Mouse (Mus musculus) lung, embryonic 15.5 days (tissue): Measurements from ENCODE around the gene Zfp523. TPM values are rescaled to one million over a fixed set of nuclear protein-coding genes. Genes with fewer than 3 reads are reported as not detected.

Experiments used
- ATAC-seq: fragments of 200-750 bp; cut with Nextera tagmentation; 2 replicates; pipeline ENCODE4 v1.8.0; 2017; ENCODE audit warnings: moderate number of reproducible peaks, borderline replicate concordance; ENCODE audit not compliant: low FRiP score, low TSS enrichment; ENCODE audit errors: extremely low read depth
- H3K27ac ChIP-seq: fragments of 300-500 bp; sonication (generic); 2 replicates; pipeline ENCODE4 v1.5.1; 2015; ENCODE audit warnings: moderate library complexity, mild to moderate bottlenecking, inconsistent platforms
- H3K27me3 ChIP-seq: fragments of 300-500 bp; sonication (generic); 2 replicates; pipeline ENCODE4 v1.6.1; 2015; ENCODE audit warnings: inconsistent platforms
- H3K36me3 ChIP-seq: fragments of 300-500 bp; sonication (generic); 2 replicates; pipeline ENCODE4 v1.6.1; 2015; ENCODE audit warnings: inconsistent platforms
- H3K4me1 ChIP-seq: fragments of 300-500 bp; sonication (generic); 2 replicates; pipeline ENCODE4 v1.6.1; 2015; ENCODE audit warnings: inconsistent platforms
- H3K4me2 ChIP-seq: fragments of 300-500 bp; sonication (generic); 2 replicates; pipeline ENCODE4 v1.6.1; 2015; ENCODE audit warnings: inconsistent platforms, mild to moderate bottlenecking, moderate library complexity
- H3K4me3 ChIP-seq: fragments of 300-500 bp; sonication (generic); 2 replicates; pipeline ENCODE4 v1.5.1; 2015; ENCODE audit warnings: mild to moderate bottlenecking, inconsistent platforms
- H3K9ac ChIP-seq: fragments of 300-500 bp; sonication (generic); 2 replicates; pipeline ENCODE4 v1.6.1; 2015; ENCODE audit warnings: inconsistent platforms
- H3K9me3 ChIP-seq: fragments of 300-500 bp; sonication (generic); 2 replicates; pipeline ENCODE4 v1.6.1; 2016; ENCODE audit warnings: inconsistent platforms
- WGBS: fragments of 180-500 bp; shearing (Covaris S2); methylation state at CpG from one replicate; pipeline ENCODE4 v1.1.7; 2015; 5-methylcytosine and 5-hydroxymethylcytosine counted together
- polyA plus RNA-seq: library from polyadenylated mRNA; unstranded; fragments of >200 nt; fragmentation: Nextera tagmentation; extraction: Ambion mirVana; gene quantifications from 2 replicates; pipeline ENCODE4 v1.2.1, GENCODE M21; 2015

Gene Zfp523
- polyA plus RNA-seq, 1 experiment from 2014 or later: 41.8 TPM

DNA sequence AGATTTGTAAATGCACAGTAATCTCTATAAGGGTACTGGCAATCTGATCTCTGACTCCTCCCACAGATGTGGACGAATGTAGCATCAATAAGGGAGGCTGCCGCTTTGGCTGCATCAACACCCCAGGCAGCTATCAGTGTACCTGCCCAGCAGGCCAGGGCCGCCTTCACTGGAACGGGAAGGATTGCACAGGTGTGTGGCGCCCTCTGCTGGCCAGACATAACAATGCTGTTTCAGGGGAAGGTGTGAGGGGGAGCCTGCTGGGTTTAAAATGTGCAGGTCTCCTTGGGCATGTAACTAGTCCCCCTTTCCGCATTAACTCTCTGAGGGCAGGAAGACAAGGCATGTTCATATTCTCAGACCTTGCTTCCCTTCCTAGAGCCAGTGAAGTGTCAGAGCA, 13.3 kb upstream of the Zfp523 start:
- Histone ChIP-seq H3K9me3 (no peaks in the 10 kb centered on the region), H3K9ac (no peak overlapping the region), H3K27me3 (peaks cover 24% of the 10 kb centered on the region), H3K4me1 (no peaks in the 10 kb centered on the region), H3K4me3 (no peak overlapping the region), H3K27ac (no peak overlapping the region), H3K36me3 (no peaks in the 10 kb centered on the region), H3K4me2 (no peak overlapping the region)
- 8% methylated on average over 6 of the region's 6 CpGs for WGBS
- ATAC-seq: no peak

- Histone ChIP-seq H3K36me3 (no peaks in the 10 kb centered on the region), H3K9me3 (no peaks in the 10 kb centered on the region), H3K9ac (no peak overlapping the region), H3K4me1 (peaks cover 29% of the 10 kb centered on the region), H3K4me3 (no peak overlapping the region), H3K4me2 (no peak overlapping the region), H3K27me3 (no peaks in the 10 kb centered on the region), H3K27ac (no peak overlapping the region)
- ATAC-seq: no peak
- WGBS: 78% methylated on average over 6 of the region's 6 CpGs
These were observed 6.2 kb upstream of the Zfp523 start for GRCm38 (mm10) chr17:28170460-28171305.

DNA sequence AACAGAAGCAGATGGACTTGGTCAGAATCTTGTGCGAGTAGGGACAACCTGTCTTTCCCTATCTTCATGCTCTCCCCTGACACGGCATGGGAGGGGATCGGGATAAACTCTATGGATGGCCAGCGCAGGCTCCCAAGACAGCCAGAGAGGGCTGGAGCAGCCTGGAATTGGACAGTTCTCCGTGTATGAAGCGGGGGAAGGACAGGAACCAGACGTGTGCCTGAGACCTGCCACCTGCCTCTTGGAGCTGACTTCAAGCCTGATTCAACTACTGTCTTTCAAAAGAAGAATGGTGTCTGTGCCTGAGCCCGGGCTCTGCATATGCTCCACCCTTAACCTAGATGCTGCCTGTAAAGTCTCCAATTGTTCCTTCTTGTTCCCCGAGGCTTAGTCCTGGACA, 4.2 kb upstream of the Zfp523 start:
- H3K9me3 ChIP-seq: no peaks in the 10 kb centered on the region
- 28% methylated on average over 9 of the region's 9 CpGs for WGBS
- H3K4me2 ChIP-seq: peak overlapping the region; percentile 2; the same call in 1 of the 2 replicates
- no peaks in the 10 kb centered on the region for H3K36me3 ChIP-seq
- ATAC-seq: no peak
- no peaks in the 10 kb centered on the region for H3K27me3 ChIP-seq
- H3K9ac ChIP-seq: 0 out of 2 replicates have a peak overlapping the region, but pooled peaks have one; percentile 9
- H3K27ac ChIP-seq: no peak overlapping the region
- no peak overlapping the region for H3K4me3 ChIP-seq
- peaks cover 39% of the 10 kb centered on the region for H3K4me1 ChIP-seq

- H3K9me3 ChIP-seq: no peaks in the 10 kb centered on the region
- peak; percentile 75 for ATAC-seq
- H3K4me1 ChIP-seq: peaks cover 65% of the 10 kb centered on the region
- H3K9ac ChIP-seq: peak overlapping the region; percentile 94
- peak overlapping the region; percentile 93 for H3K4me3 ChIP-seq
- peak overlapping the region; percentile 91 for H3K4me2 ChIP-seq
- H3K27me3 ChIP-seq: no peaks in the 10 kb centered on the region
- WGBS: 6% methylated on average over 12 of the region's 22 CpGs
- peak overlapping the region; percentile 93 for H3K27ac ChIP-seq
- no peaks in the 10 kb centered on the region for H3K36me3 ChIP-seq
These were observed 664 bp downstream of the Zfp523 start for GRCm38 (mm10) chr17:28177540-28178046.

- Histone ChIP-seq H3K9ac (no peak overlapping the region), H3K27ac (0 out of 2 replicates have a peak overlapping the region, but pooled peaks have one; percentile 3), H3K36me3 (no peaks in the 10 kb centered on the region), H3K9me3 (no peaks in the 10 kb centered on the region), H3K4me1 (peaks cover 59% of the 10 kb centered on the region), H3K4me3 (no peak overlapping the region), H3K27me3 (no peaks in the 10 kb centered on the region), H3K4me2 (no peak overlapping the region)
- 44% methylated on average over 4 of the region's 4 CpGs for WGBS
- ATAC-seq: no peak
These were observed 3.4 kb downstream of the Zfp523 start for GRCm38 (mm10) chr17:28180331-28180730.

GRCm38 (mm10) chr17:28180783-28181544, 4.0 kb downstream of the Zfp523 start:
- no peaks in the 10 kb centered on the region for H3K27me3 ChIP-seq
- no peak overlapping the region for H3K9ac ChIP-seq
- H3K36me3 ChIP-seq: no peaks in the 10 kb centered on the region
- H3K4me3 ChIP-seq: no peak overlapping the region
- peaks cover 59% of the 10 kb centered on the region for H3K4me1 ChIP-seq
- H3K4me2 ChIP-seq: no peak overlapping the region
- no peak overlapping the region for H3K27ac ChIP-seq
- ATAC-seq: no peak
- WGBS: 63% methylated on average over 15 of the region's 15 CpGs
- no peaks in the 10 kb centered on the region for H3K9me3 ChIP-seq

DNA sequence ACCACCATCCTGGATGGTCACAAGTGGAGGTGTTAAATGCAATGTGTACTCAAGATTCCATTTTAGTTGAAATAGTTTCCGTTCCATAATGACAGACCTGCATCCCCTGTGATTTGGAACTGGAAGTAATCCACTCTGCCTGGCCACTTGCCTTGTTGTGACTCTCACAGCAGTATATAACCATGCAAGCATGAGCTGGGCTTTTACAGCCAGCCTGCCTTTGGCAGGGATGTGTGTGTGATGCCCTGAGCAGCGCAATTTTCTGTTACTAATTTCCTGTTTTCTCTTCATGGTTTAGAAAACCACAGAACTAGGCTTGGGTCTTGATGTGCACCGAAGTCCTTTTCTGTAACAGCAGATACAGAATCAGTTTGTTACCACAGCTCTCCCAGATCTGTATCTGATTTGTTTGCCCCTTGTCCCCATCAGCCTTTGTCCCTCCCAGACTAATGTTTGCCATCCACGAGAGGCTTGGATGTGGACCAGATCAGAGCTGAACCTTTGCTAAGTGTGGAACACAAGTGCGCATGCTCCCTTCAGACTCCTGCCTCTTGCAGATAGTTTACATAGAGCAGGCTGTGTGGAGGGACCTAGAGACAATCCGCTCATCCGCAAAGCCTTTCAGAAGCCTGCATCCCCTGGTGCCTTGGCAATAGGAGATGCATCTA, 8.2 kb downstream of the Zfp523 start:
- no peak overlapping the region for H3K9ac ChIP-seq
- no peak overlapping the region for H3K4me2 ChIP-seq
- peaks cover 25% of the 10 kb centered on the region for H3K4me1 ChIP-seq
- 68% methylated on average over 7 of the region's 7 CpGs for WGBS
- no peaks in the 10 kb centered on the region for H3K9me3 ChIP-seq
- no peak overlapping the region for H3K27ac ChIP-seq
- ATAC-seq: no peak
- H3K27me3 ChIP-seq: no peaks in the 10 kb centered on the region
- no peak overlapping the region for H3K4me3 ChIP-seq
- H3K36me3 ChIP-seq: peaks cover 5% of the 10 kb centered on the region; the same call in 1 of the 2 replicates

DNA sequence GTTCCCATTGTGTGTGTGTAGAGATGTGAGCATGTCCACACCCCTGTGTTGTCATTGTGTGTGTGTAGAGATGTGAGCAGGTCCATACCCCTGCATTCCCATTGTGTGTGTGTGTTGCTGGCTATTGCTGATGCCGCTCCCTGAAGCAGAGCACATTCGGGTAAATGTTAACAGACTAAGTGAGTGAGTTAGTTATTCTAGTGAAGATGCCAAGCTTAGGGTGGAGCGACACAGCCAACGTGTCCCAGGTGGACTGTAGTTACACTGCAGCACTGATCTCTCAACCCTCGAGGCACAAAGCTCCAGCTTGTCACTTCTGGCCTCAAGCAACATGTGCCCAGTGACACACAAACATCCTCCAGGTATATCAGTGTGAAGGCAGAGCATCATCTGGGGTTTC, 11.4 kb downstream of the Zfp523 start:
- 85% methylated on average over 5 of the region's 5 CpGs for WGBS
- H3K4me1 ChIP-seq: peaks cover 6% of the 10 kb centered on the region; the same call in 1 of the 2 replicates
- no peak overlapping the region for H3K4me3 ChIP-seq

GRCm38 (mm10) chr17:28192754-28193153, 15.8 kb downstream of the Zfp523 start:
- Histone ChIP-seq H3K27me3 (no peaks in the 10 kb centered on the region), H3K9me3 (no peaks in the 10 kb centered on the region), H3K4me3 (no peak overlapping the region), H3K4me2 (no peak overlapping the region), H3K4me1 (0 out of 2 replicates have a peak, but pooled peaks cover 4% of the 10 kb centered on the region), H3K9ac (no peak overlapping the region), H3K27ac (no peak overlapping the region), H3K36me3 (peaks cover 49% of the 10 kb centered on the region)
- 56% methylated on average over 1 of the region's 1 CpGs for WGBS
- ATAC-seq: no peak

More for the DNA sequence above, 11.4 kb downstream of the Zfp523 start:
- no peak overlapping the region for H3K4me2 ChIP-seq
- H3K27ac ChIP-seq: no peak overlapping the region
- no peak overlapping the region for H3K9ac ChIP-seq
- H3K9me3 ChIP-seq: no peaks in the 10 kb centered on the region
- peaks cover 25% of the 10 kb centered on the region; the same call in 1 of the 2 replicates for H3K36me3 ChIP-seq
- no peaks in the 10 kb centered on the region for H3K27me3 ChIP-seq
- no peak for ATAC-seq

GRCm38 (mm10) chr17:28193559-28193958, 16.6 kb downstream of the Zfp523 start:
- Histone ChIP-seq H3K27me3 (no peaks in the 10 kb centered on the region), H3K4me1 (0 out of 2 replicates have a peak, but pooled peaks cover 8% of the 10 kb centered on the region), H3K4me3 (no peak overlapping the region), H3K9me3 (no peaks in the 10 kb centered on the region), H3K36me3 (peaks cover 54% of the 10 kb centered on the region), H3K9ac (no peak overlapping the region), H3K27ac (no peak overlapping the region), H3K4me2 (no peak overlapping the region)
- no peak for ATAC-seq
- WGBS: 92% methylated on average over 3 of the region's 3 CpGs

DNA sequence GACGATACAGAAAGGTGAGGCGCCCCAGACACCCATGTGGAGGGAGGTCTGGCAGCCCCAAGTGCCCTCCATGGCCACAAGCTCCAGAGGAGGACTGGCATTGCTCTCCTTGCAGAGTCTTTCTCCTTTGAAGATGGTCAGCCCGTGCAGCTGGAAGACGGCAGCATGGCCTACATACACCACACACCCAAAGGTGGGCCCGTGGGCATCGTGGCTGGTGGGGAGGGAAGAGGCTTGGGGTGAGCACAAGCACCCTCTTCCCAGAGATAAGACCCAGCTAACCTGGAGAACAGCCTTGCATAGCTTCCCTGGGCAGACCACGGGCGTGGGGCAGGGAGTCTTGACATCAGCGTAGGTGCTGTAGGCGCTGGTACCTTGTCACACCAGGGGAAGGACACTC, 18.1 kb downstream of the Zfp523 start:
- Histone ChIP-seq H3K9me3 (no peaks in the 10 kb centered on the region), H3K9ac (no peak overlapping the region), H3K4me2 (no peak overlapping the region), H3K4me3 (no peak overlapping the region), H3K4me1 (0 out of 2 replicates have a peak, but pooled peaks cover 8% of the 10 kb centered on the region), H3K36me3 (peaks cover 58% of the 10 kb centered on the region), H3K27ac (no peak overlapping the region), H3K27me3 (no peaks in the 10 kb centered on the region)
- no peak for ATAC-seq
- 94% methylated on average over 10 of the region's 10 CpGs for WGBS
